Mouse (Mus musculus) urinary bladder, postnatal 10 days (tissue): Measurements from ENCODE around the gene Mtnr1b.
"Not testable (repeated sequence)": the region's sequence is repeated elsewhere in the genome, so short reads cannot be mapped to it uniquely, and the experiment has no call there.

Experiments
- DNase-seq: peaks from one replicate; pipeline ENCODE4 v3.0.0; 2022; ENCODE audit warnings: low spot score

Gene Mtnr1b

GRCm38 (mm10) chr9:15874506-15875160, at the start of gene Mtnr1b:
TSS of gene Mtnr1b (minus strand) at chr9:15874556.
- no peak for DNase-seq

- DNase-seq, result no peak
Measured at GRCm38 (mm10) chr9:15920271-15920670, 45.9 kb upstream of the Mtnr1b start.

- DNase-seq, result no peak
Measured at GRCm38 (mm10) chr9:15919373-15920005, 45.1 kb upstream of the Mtnr1b start.

GRCm38 (mm10) chr9:15916600-15916999, 42.2 kb upstream of the Mtnr1b start:
- no peak for DNase-seq

- DNase-seq, result no peak
Measured at GRCm38 (mm10) chr9:15912735-15913134, 38.4 kb upstream of the Mtnr1b start.

- no peak for DNase-seq
Measured at GRCm38 (mm10) chr9:15909397-15910113, 35.2 kb upstream of the Mtnr1b start.

GRCm38 (mm10) chr9:15903948-15904750, 29.8 kb upstream of the Mtnr1b start:
- DNase-seq, result no peak

- no peak for DNase-seq
Measured at GRCm38 (mm10) chr9:15898112-15898511, 23.8 kb upstream of the Mtnr1b start.

- no peak for DNase-seq
Measured at GRCm38 (mm10) chr9:15886756-15887155, 12.4 kb upstream of the Mtnr1b start.

GRCm38 (mm10) chr9:15880754-15881153, 6.4 kb upstream of the Mtnr1b start:
- DNase-seq, result no peak

- no peak for DNase-seq
Measured at GRCm38 (mm10) chr9:15880160-15880603, 5.8 kb upstream of the Mtnr1b start.

- no peak for DNase-seq
Measured at GRCm38 (mm10) chr9:15870013-15870412, 4.3 kb downstream of the Mtnr1b start.

- no peak for DNase-seq
Measured at GRCm38 (mm10) chr9:15869456-15869855, 4.9 kb downstream of the Mtnr1b start.

GRCm38 (mm10) chr9:15866280-15867072, 7.9 kb downstream of the Mtnr1b start:
- DNase-seq, result no peak

GRCm38 (mm10) chr9:15861402-15861801, 13.0 kb downstream of the Mtnr1b start:
- no peak for DNase-seq

GRCm38 (mm10) chr9:15850749-15851148, 23.6 kb downstream of the Mtnr1b start:
- DNase-seq, result no peak

GRCm38 (mm10) chr9:15845390-15845789, 29.0 kb downstream of the Mtnr1b start:
- no peak for DNase-seq

GRCm38 (mm10) chr9:15844936-15845335, 29.4 kb downstream of the Mtnr1b start:
- not testable (repeated sequence) for DNase-seq

- DNase-seq, result no peak
Measured at GRCm38 (mm10) chr9:15813002-15813911, 61.1 kb downstream of the Mtnr1b start.

GRCm38 (mm10) chr9:15804296-15804695, 70.1 kb downstream of the Mtnr1b start:
- DNase-seq, result no peak
